Mouse (Mus musculus) embryonic facial prominence, embryonic 12.5 days (tissue): ENCODE measurements around the gene Vmn1r218. TPM values are rescaled to one million over a fixed set of nuclear protein-coding genes. Genes with fewer than 3 reads are reported as not detected.
"Not testable (repeated sequence)": the region's sequence is repeated elsewhere in the genome, so short reads cannot be mapped to it uniquely, and the experiment has no call there.

ENCODE experiments used
- ATAC-seq: fragments of 200-750 bp; cut with Nextera tagmentation; 2 replicates; pipeline ENCODE4 v1.8.0; 2017; ENCODE audit not compliant: insufficient number of reproducible peaks, insufficient read depth, low FRiP score, low TSS enrichment
- H3K27ac ChIP-seq: fragments of 300-500 bp; sonication (generic); 2 replicates; pipeline ENCODE4 v1.5.1; 2016; ENCODE audit warnings: mild to moderate bottlenecking
- H3K27me3 ChIP-seq: fragments of 300-500 bp; sonication (generic); 2 replicates; pipeline ENCODE4 v1.6.1; 2016; ENCODE audit warnings: mild to moderate bottlenecking, moderate library complexity
- H3K36me3 ChIP-seq: fragments of 300-500 bp; sonication (generic); 2 replicates; pipeline ENCODE4 v1.6.1; 2016; ENCODE audit warnings: mild to moderate bottlenecking
- H3K4me1 ChIP-seq: fragments of 300-500 bp; sonication (generic); 2 replicates; pipeline ENCODE4 v1.6.1; 2016
- H3K4me2 ChIP-seq: fragments of 300-500 bp; sonication (generic); replicated peaks from 2 replicates; pipeline ENCODE4 v1.6.1; 2016; ENCODE audit warnings: mild to moderate bottlenecking, moderate library complexity
- H3K4me3 ChIP-seq: fragments of 300-500 bp; sonication (generic); 2 replicates; pipeline ENCODE4 v1.5.1; 2016; ENCODE audit warnings: mild to moderate bottlenecking
- H3K9ac ChIP-seq: fragments of 300-500 bp; sonication (generic); 2 replicates; pipeline ENCODE4 v1.6.1; 2016; ENCODE audit warnings: mild to moderate bottlenecking, moderate library complexity
- H3K9me3 ChIP-seq: fragments of 300-500 bp; sonication (generic); 2 replicates; pipeline ENCODE4 v1.6.1; 2016; ENCODE audit warnings: mild to moderate bottlenecking, moderate library complexity
- WGBS: fragments of 180-500 bp; shearing (Covaris S2); methylation state at CpG from one replicate; pipeline ENCODE4 v1.1.7; 2016; 5-methylcytosine and 5-hydroxymethylcytosine counted together
- polyA plus RNA-seq: library from polyadenylated mRNA; unstranded; fragments of >200 nt; fragmentation: Nextera tagmentation; extraction: Ambion mirVana; gene quantifications from 2 replicates; pipeline ENCODE4 v1.2.1, GENCODE M21; 2016

Gene Vmn1r218
- polyA plus RNA-seq: not detected in 2 replicates

GRCm38 (mm10) chr13:23133099-23133498 lies at the start of gene Vmn1r218:
Gene Vmn1r218 (plus strand): TSS chr13:23133155.
- Histone ChIP-seq H3K4me3 (no peak within 1 kb of the TSS), H3K4me1 (no peaks in the 10 kb centered on the region), H3K9ac (no peak within 1 kb of the TSS), H3K9me3 (no peaks in the 10 kb centered on the region), H3K27ac (no peak within 1 kb of the TSS), H3K27me3 (no peaks in the 10 kb centered on the region), H3K36me3 (no peaks in the 10 kb centered on the region), H3K4me2 (no peak within 1 kb of the TSS)
- WGBS: 62% methylated on average over 3 of the region's 3 CpGs
- no peak for ATAC-seq

GRCm38 (mm10) chr13:23094386-23094785 lies 38.6 kb upstream of the Vmn1r218 start:
- no peak overlapping the region for H3K4me2 ChIP-seq
- no peaks in the 10 kb centered on the region for H3K4me1 ChIP-seq
- no peak overlapping the region for H3K27ac ChIP-seq
- H3K9ac ChIP-seq: no peak overlapping the region
- no peak for ATAC-seq
- no peak overlapping the region for H3K4me3 ChIP-seq
- WGBS: 89% methylated on average over 4 of the region's 4 CpGs
- H3K36me3 ChIP-seq: no peaks in the 10 kb centered on the region
- H3K9me3 ChIP-seq: no peaks in the 10 kb centered on the region
- H3K27me3 ChIP-seq: no peaks in the 10 kb centered on the region

DNA sequence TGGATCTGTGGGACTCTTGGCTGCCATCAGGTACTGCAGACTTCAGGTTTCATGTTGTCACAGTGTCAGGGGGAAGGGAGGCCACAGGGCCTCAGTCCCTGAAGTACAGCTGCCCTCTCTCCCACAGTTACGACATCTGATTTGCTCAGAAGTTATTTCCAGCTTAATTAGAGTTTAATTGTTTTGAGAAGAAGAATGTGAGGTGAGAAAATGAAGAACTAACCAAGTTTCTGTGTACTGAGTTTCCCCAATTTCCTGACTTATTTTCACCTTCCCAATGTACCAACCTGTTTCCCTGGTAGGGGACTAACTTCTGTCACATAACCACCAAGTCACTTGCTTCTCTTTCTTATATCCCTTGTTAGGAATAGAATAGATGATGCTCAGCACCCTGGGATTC lies 14.8 kb upstream of the Vmn1r218 start, which contains the start of gene Vmn1r217:
Gene Vmn1r217 (minus strand): TSS at position 101 of the 400 bp plus-strand sequence.
- 64% methylated on average over 1 of the region's 1 CpGs for WGBS
- not testable (repeated sequence) for H3K9me3 ChIP-seq, ATAC-seq, H3K9ac ChIP-seq, H3K27ac ChIP-seq, H3K27me3 ChIP-seq, H3K4me1 ChIP-seq, H3K36me3 ChIP-seq, H3K4me2 ChIP-seq, H3K4me3 ChIP-seq

DNA sequence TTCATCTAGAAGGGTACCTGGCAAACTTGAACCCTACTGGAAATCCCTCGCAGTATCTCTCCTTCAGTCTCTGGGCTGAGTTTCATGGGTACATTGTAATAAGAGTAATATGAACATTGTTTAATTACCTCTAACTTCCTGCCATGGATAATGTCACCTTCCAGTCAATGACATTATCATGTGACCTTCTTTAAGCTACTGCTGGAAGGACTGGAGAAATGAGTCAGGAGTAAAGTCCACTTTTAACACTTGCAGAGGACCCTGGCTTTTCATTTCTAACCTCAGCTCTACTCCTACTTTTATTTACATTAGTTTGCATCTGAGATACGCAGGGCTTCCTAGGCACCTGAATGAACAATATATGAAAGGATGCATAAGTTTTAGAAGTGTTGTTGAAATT lies 12.3 kb upstream of the Vmn1r218 start:
- 86% methylated on average over 2 of the region's 2 CpGs for WGBS
- Histone ChIP-seq H3K27ac (no peak overlapping the region), H3K36me3 (no peaks in the 10 kb centered on the region), H3K4me3 (no peak overlapping the region), H3K4me1 (no peaks in the 10 kb centered on the region), H3K27me3 (no peaks in the 10 kb centered on the region), H3K9ac (no peak overlapping the region), H3K9me3 (no peaks in the 10 kb centered on the region), H3K4me2 (no peak overlapping the region)
- no peak for ATAC-seq

DNA sequence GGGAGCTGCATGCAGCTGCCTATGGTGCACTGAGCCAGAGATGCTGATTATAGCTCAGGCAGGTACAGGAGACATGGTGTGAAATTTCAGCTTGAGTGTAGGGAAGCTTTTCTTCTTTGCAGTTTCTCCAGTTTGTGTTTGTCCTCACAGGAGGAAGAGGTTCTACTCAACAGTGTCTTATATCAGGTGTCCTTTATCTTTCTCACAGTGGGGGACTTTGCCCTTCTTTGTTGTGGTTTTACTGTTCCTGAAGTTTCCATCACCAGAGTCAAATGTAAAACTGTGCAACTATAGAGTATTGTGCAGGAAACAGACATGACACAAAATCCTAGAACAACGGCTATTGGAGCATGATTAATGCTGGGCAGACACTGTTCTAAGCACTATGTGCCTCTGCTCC lies 546 bp downstream of the Vmn1r218 start:
- no peaks in the 10 kb centered on the region for H3K4me1 ChIP-seq
- no peak overlapping the region for H3K27ac ChIP-seq
- no peak overlapping the region for H3K9ac ChIP-seq
- no peaks in the 10 kb centered on the region for H3K27me3 ChIP-seq
- no peaks in the 10 kb centered on the region for H3K36me3 ChIP-seq
- no peak overlapping the region for H3K4me2 ChIP-seq
- WGBS: 58% methylated on average over 1 of the region's 1 CpGs
- no peak for ATAC-seq
- H3K4me3 ChIP-seq: no peak overlapping the region
- H3K9me3 ChIP-seq: no peaks in the 10 kb centered on the region

DNA sequence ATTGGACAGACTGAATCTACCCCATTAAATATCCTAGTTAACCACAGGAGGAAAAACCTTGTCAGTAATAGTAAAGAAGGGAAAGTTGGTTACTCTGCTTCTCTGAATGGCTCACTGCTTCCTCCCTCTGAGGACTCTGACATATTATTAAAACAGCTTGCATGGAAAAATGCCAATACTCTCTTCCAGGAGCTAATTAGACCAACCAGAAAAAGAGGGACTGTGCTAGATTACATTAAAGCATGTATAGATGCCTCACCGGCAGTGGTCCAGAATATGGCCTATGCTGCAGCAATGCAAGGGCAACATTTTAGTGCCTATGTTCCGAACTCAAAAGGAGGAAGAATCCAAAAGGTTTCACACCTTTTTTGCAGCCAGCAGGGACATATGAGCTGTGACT lies 5.9 kb downstream of the Vmn1r218 start:
- no peaks in the 10 kb centered on the region for H3K9me3 ChIP-seq
- 92% methylated on average over 2 of the region's 2 CpGs for WGBS
- no peak for ATAC-seq
- H3K4me2 ChIP-seq: no peak overlapping the region
- H3K4me1 ChIP-seq: no peaks in the 10 kb centered on the region
- no peaks in the 10 kb centered on the region for H3K27me3 ChIP-seq
- no peak overlapping the region for H3K9ac ChIP-seq
- H3K27ac ChIP-seq: no peak overlapping the region
- no peaks in the 10 kb centered on the region for H3K36me3 ChIP-seq
- no peak overlapping the region for H3K4me3 ChIP-seq

GRCm38 (mm10) chr13:23157848-23158247 lies 24.9 kb downstream of the Vmn1r218 start:
- no peaks in the 10 kb centered on the region for H3K4me1 ChIP-seq
- H3K27me3 ChIP-seq: no peaks in the 10 kb centered on the region
- no peak overlapping the region for H3K4me3 ChIP-seq
- WGBS: 69% methylated on average over 3 of the region's 3 CpGs
- no peak for ATAC-seq
- no peaks in the 10 kb centered on the region for H3K9me3 ChIP-seq
- no peak overlapping the region for H3K9ac ChIP-seq
- H3K36me3 ChIP-seq: no peaks in the 10 kb centered on the region
- no peak overlapping the region for H3K27ac ChIP-seq
- no peak overlapping the region for H3K4me2 ChIP-seq

DNA sequence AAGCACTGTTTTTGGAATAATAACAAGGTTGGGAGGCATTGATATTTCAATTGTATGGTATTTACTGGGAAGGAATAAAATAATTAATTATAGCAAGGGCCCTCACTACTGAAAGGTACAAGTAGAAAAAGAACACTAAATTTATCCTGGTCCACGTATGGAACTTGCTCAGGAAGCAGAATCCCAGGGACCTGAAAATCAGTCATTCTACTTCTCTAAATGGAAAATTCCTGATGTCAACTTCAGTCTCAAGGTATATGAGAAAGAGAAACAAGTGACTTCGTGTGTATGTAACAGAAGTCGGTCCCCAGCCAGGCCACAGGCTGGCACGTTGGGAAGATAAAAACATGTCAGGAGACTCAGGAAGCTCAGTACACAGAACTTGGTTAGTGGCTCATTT lies 26.1 kb downstream of the Vmn1r218 start, which contains the start of gene Vmn1r219:
Gene Vmn1r219 (plus strand): TSS at position 301 of the 400 bp plus-strand sequence.
- 80% methylated on average over 4 of the region's 4 CpGs for WGBS

GRCm38 (mm10) chr13:23166471-23166870 lies 33.5 kb downstream of the Vmn1r218 start:
- not testable (repeated sequence) for ATAC-seq, H3K27me3 ChIP-seq, H3K27ac ChIP-seq, H3K9ac ChIP-seq, H3K36me3 ChIP-seq, H3K4me2 ChIP-seq, H3K9me3 ChIP-seq, H3K4me3 ChIP-seq, H3K4me1 ChIP-seq
- 86% methylated on average over 4 of the region's 4 CpGs for WGBS

More for the DNA sequence above, 26.1 kb downstream of the Vmn1r218 start, which contains the start of gene Vmn1r219:
- H3K36me3 ChIP-seq: no peaks in the 10 kb centered on the region
- ATAC-seq: no peak
- no peaks in the 10 kb centered on the region for H3K4me1 ChIP-seq
- no peaks in the 10 kb centered on the region for H3K27me3 ChIP-seq
- H3K9me3 ChIP-seq: no peaks in the 10 kb centered on the region
- H3K4me3 ChIP-seq: no peak within 1 kb of the TSS
- no peak within 1 kb of the TSS for H3K4me2 ChIP-seq
- H3K27ac ChIP-seq: no peak within 1 kb of the TSS
- H3K9ac ChIP-seq: no peak within 1 kb of the TSS

DNA sequence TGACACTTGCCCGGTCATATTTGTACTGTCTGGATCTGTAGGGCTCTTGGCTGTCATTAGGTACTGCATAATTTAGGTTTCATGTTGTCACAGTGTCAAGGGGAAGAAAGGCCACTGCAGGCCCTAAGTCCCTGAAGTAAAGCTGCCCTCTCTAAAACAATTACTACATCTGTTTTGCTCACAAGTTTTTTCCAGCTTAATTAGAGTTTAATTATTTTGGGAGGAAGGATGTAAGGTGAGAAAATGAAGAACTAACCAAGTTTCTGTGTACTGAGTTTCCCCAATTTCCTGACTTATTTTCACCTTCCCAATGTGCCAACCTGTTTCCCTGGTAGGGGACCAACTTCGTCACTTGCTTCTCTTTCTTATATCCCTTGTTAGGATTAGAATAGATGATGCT lies 54.9 kb downstream of the Vmn1r218 start, which contains the start of gene Vmn1r220:
Gene Vmn1r220 (minus strand): TSS at position 101 of the 400 bp plus-strand sequence.
- Histone ChIP-seq H3K4me1 (no peaks in the 10 kb centered on the region), H3K27me3 (no peaks in the 10 kb centered on the region), H3K4me2 (no peak within 1 kb of the TSS), H3K36me3 (no peaks in the 10 kb centered on the region), H3K9me3 (no peaks in the 10 kb centered on the region), H3K9ac (no peak within 1 kb of the TSS), H3K4me3 (no peak within 1 kb of the TSS), H3K27ac (no peak within 1 kb of the TSS)
- ATAC-seq: no peak
- 84% methylated on average over 2 of the region's 2 CpGs for WGBS
